Mouse (Mus musculus) E14TG2a.4 (cell line): Measurements from ENCODE around the gene Ier2.

Experiments
- CTCF ChIP-seq: conservative IDR thresholded peaks from 2 replicates; pipeline ENCODE4 v1.5.1; 2014; ENCODE audit warnings: low read length
- NANOG ChIP-seq: IDR thresholded peaks from 2 replicates; pipeline ENCODE4 v1.6.1; 2014; ENCODE audit warnings: borderline replicate concordance, low read length, mixed read lengths
- POU5F1 ChIP-seq: IDR thresholded peaks from 2 replicates; pipeline ENCODE4 v1.6.1; 2014; ENCODE audit warnings: low read length, borderline replicate concordance

- TF ChIP-seq CTCF (no peak), NANOG (no peak), POU5F1 (no peak)
Measured at GRCm38 (mm10) chr8:84617005-84617404, 45.6 kb downstream of the Ier2 start.
